Mouse (Mus musculus): ENCODE results near the gene Chst10.

- TF ChIP-seq CTCF (IDR thresholded peaks at IDR 0.05; ENCODE audit: low read depth) (peak; percentile 65), EP300 (optimal IDR thresholded peaks at IDR 0.05) (no peak)
These were observed 36.7 kb upstream of the Chst10 start for GRCm38 (mm10) chr1:38934668-38935067.
